Comparison of ENCODE assay signal across 10 mouse cellular contexts in the genomic region with DNA sequence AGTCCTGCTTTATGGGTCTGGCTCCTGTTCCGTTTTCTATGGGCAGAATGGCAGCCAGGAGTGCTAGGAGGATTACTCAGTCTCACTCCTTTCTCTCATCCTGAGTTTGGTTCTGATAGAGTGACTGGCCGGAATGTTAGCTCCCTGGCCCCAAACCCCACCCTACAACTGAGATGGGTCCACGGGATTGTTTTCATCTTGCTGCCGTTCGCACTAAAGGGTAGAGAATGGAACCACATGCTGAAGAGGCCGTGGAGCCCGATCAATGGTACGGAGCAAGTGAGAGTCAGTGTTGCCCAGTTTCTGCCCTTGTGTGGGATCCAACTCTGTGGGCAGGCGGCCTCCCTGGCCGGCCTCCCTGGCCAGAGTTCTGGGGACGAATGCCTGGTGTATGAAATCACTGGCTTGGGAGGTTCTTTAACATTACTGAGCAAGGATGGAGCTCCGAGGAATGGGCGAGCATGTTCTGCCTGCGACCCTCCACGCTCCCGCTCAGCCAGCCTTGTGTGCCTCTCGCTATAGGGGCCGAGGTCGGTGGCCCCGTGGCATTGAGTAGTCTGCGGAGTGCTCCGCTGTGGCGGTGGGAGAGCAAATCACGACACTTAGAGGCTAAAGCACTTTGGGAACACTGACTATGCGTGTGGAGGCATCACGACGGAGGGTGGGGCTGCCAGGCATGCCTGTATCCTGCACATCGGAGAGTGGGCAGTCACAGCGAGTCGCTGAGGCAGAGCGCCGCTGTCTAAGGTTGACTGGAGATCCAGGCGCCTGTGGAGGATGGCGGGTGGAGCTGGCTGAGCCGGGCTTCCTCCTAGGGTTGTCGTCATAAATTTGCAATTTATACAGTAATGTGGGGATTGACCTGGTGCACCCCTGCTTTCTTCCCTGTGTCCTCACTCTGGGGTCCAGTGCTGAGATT. TPM values are rescaled to one million over a fixed set of nuclear protein-coding genes. Genes with fewer than 3 reads are reported as not detected.
DNase-seq lines count a peak whose midpoint lies in the region; ATAC-seq and TF ChIP-seq lines count a peak whose summit lies in the region.
"Had no signal": no experiment of that assay in that cellular context is flagged by ENCODE, and none has a peak within 500 bp of the region (broad histone marks: within the 10 kb centered on the region; RNA-seq: fewer than 3 reads in every experiment).

No protein-coding gene starts in this region.

- in situ Hi-C loops in Patski (cut with MboI; ENCODE audit: low pct_unique_long_range_greater_than_20kb), result no loop called here

- CTCF ChIA-PET in Patski (lab: Charles Lee), result interaction anchor here (1.1 to 1.6 kb wide), 2 partner anchors 14 to 17 kb away, joined by 3 to 5 read pairs; no protein-coding TSS in a partner anchor

- H3K27ac ChIP-seq in kidney, adult 2 months (ENCODE audit: insufficient read depth, low read depth, low read length), result peak overlapping the region; percentile 6; the same call in 1 of the 2 replicates
- H3K27ac ChIP-seq in heart, embryonic 11.5 days (ENCODE audit: low read depth, low read length), result no peak overlapping the region

- 0 out of 2 replicates have a peak overlapping the region, but pooled peaks have one; percentile 36 for H3K9ac ChIP-seq in heart, embryonic 11.5 days (ENCODE audit: low read depth, low read length)

- H3K27me3 ChIP-seq in kidney, adult 2 months (replicated peaks; ENCODE audit: control insufficient read depth, insufficient read depth, low read length), result no peaks in the 10 kb centered on the region
- H3K27me3 ChIP-seq in E14TG2a.4 (ENCODE audit: insufficient read depth, low read length) (peaks cover 33% of the 10 kb centered on the region), Patski (no peaks in the 10 kb centered on the region)
- no peaks in the 10 kb centered on the region for H3K27me3 ChIP-seq in heart, embryonic 11.5 days (ENCODE audit: control insufficient read depth, insufficient read depth, low read length)

- H3K4me1 ChIP-seq in kidney, adult 2 months (ENCODE audit: control insufficient read depth, insufficient read depth, low read length), result peaks cover 5% of the 10 kb centered on the region; the same call in 1 of the 2 replicates
- H3K4me1 ChIP-seq in E14TG2a.4 (replicated peaks; ENCODE audit: low read depth, low read length), result peaks cover 60% of the 10 kb centered on the region
- peaks cover 39% of the 10 kb centered on the region for H3K4me1 ChIP-seq in heart, embryonic 11.5 days (ENCODE audit: control insufficient read depth, insufficient read depth, low read length)

- H3K4me2 ChIP-seq in heart, embryonic 11.5 days, result no peak overlapping the region

- no peaks in the 10 kb centered on the region for H3K9me3 ChIP-seq in E14TG2a.4 (ENCODE audit: low read length)
- no peaks in the 10 kb centered on the region for H3K9me3 ChIP-seq in heart, embryonic 11.5 days (replicated peaks; ENCODE audit: control insufficient read depth, low read length)

- H3K4me3 ChIP-seq in kidney, adult 2 months (ENCODE audit: insufficient read depth, low read depth, low read length), result no peak overlapping the region
- peak overlapping the region; percentile 73 for H3K4me3 ChIP-seq in E14TG2a.4 (replicated peaks; ENCODE audit: low read length)
- no peak overlapping the region for H3K4me3 ChIP-seq in heart, embryonic 11.5 days (ENCODE audit: low read depth, low read length)

- TF ChIP-seq POLR2A in kidney, adult 2 months (IDR thresholded peaks at IDR 0.05; ENCODE audit: low read depth, low read length), result no peak

- 51% methylated on average over 36 of the region's 36 CpGs for WGBS in kidney, adult 2 months
- WGBS in heart, embryonic 11.5 days (ENCODE audit: insufficient replicate concordance), result 66% methylated on average over 36 of the region's 36 CpGs

- ATAC-seq in Patski, result peak; percentile 65
- ATAC-seq in heart, embryonic 11.5 days (replicated peaks; ENCODE audit: insufficient number of reproducible peaks, low FRiP score, low TSS enrichment), result 0 out of 2 replicates have a peak, but pooled peaks have one; percentile 37
- no peak for ATAC-seq in cerebellum, adult (ENCODE audit: insufficient number of reproducible peaks, low FRiP score, low TSS enrichment)
- ATAC-seq: hindbrain, embryonic 16.5 days had no signal

- no peak for TF ChIP-seq CTCF in kidney, adult 2 months (conservative IDR thresholded peaks at IDR 0.05; ENCODE audit: insufficient read depth, insufficient read length, low read depth, low read length)
- TF ChIP-seq CTCF in E14TG2a.4 (conservative IDR thresholded peaks at IDR 0.05; ENCODE audit: low read length) (no peak), Patski (IDR thresholded peaks at IDR 0.05) (no peak)

- H3K36me3 ChIP-seq in kidney, adult 2 months (ENCODE audit: control insufficient read depth, insufficient read depth, low read length), result no peaks in the 10 kb centered on the region
- no peaks in the 10 kb centered on the region for H3K36me3 ChIP-seq in E14TG2a.4 (ENCODE audit: insufficient read depth, low read length)
- H3K36me3 ChIP-seq in heart, embryonic 11.5 days (ENCODE audit: control insufficient read depth, insufficient read depth, low read length), result no peaks in the 10 kb centered on the region

- DNase-seq in kidney, adult 2 months, result no peak
- no peak for DNase-seq in kidney, adult 9 months
- peak; percentile 46 for DNase-seq in Patski (ENCODE audit: low read depth, low spot score)
- no peak for DNase-seq in left cerebral cortex, adult 11 months (ENCODE audit: low spot score)
- DNase-seq in thymus, adult 18-20 months, result no peak
- DNase-seq: liver had no signal

- POLR2A ChIA-PET in Patski (lab: Charles Lee), result interaction anchor here (1.0 kb wide), 1 partner anchor 16 kb away, joined by 3 read pairs; no protein-coding TSS in a partner anchor

RNA-seq across cellular contexts. Expression of a gene that starts 59.4 kb away (rescaled TPM):
- 0.50 and 0.88 TPM in 2 replicates for polyA plus RNA-seq in kidney, adult 2 months (2012; rRNA removed)
- polyA plus RNA-seq in Patski (2021), result 1.2 TPM
- polyA plus RNA-seq in heart, embryonic 11.5 days (2014; fragmentation: Nextera tagmentation; extraction: Ambion mirVana), result 1.6 and 2.0 TPM in 2 replicates
